Mouse (Mus musculus) forebrain, embryonic 13.5 days (tissue): Measurements from ENCODE around the gene Arpc2. TPM values are rescaled to one million over a fixed set of nuclear protein-coding genes. Genes with fewer than 3 reads are reported as not detected.

Experiments
- ATAC-seq: fragments of 200-750 bp; cut with Nextera tagmentation; 2 replicates; pipeline ENCODE4 v1.8.0; 2017
- H3K27ac ChIP-seq: fragments of 300-500 bp; sonication (generic); 2 replicates; pipeline ENCODE4 v1.5.1; 2015; ENCODE audit warnings: inconsistent platforms, mild to moderate bottlenecking, moderate library complexity
- H3K27me3 ChIP-seq: fragments of 300-500 bp; sonication (generic); 2 replicates; pipeline ENCODE4 v1.6.1; 2015; ENCODE audit warnings: mild to moderate bottlenecking, inconsistent platforms
- H3K36me3 ChIP-seq: fragments of 300-500 bp; sonication (generic); 2 replicates; pipeline ENCODE4 v1.6.1; 2015; ENCODE audit warnings: mild to moderate bottlenecking, inconsistent platforms; ENCODE audit not compliant: poor library complexity, severe bottlenecking
- H3K4me1 ChIP-seq: fragments of 300-500 bp; sonication (generic); 2 replicates; pipeline ENCODE4 v1.6.1; 2015; ENCODE audit warnings: inconsistent platforms
- H3K4me2 ChIP-seq: fragments of 300-500 bp; sonication (generic); 2 replicates; pipeline ENCODE4 v1.6.1; 2015; ENCODE audit warnings: inconsistent platforms, mild to moderate bottlenecking, moderate library complexity
- H3K4me3 ChIP-seq: fragments of 300-500 bp; sonication (generic); 2 replicates; pipeline ENCODE4 v1.5.1; 2015; ENCODE audit warnings: mild to moderate bottlenecking, inconsistent platforms
- H3K9ac ChIP-seq: fragments of 300-500 bp; sonication (generic); 2 replicates; pipeline ENCODE4 v1.6.1; 2015; ENCODE audit warnings: mild to moderate bottlenecking, inconsistent platforms
- H3K9me3 ChIP-seq: fragments of 300-500 bp; sonication (generic); replicated peaks from 2 replicates; pipeline ENCODE4 v1.6.1; 2016; ENCODE audit warnings: inconsistent platforms
- WGBS: fragments of 180-500 bp; shearing (Covaris S2); methylation state at CpG from one replicate; pipeline ENCODE4 v1.1.7; 2015; 5-methylcytosine and 5-hydroxymethylcytosine counted together
- polyA plus RNA-seq: library from polyadenylated mRNA; unstranded; fragments of >200 nt; fragmentation: Nextera tagmentation; extraction: Ambion mirVana; gene quantifications from 2 replicates; pipeline ENCODE4 v1.2.1, GENCODE M21; 2015

Arpc2 gene
- polyA plus RNA-seq, 1 experiment from 2014 or later, result 367 TPM

DNA sequence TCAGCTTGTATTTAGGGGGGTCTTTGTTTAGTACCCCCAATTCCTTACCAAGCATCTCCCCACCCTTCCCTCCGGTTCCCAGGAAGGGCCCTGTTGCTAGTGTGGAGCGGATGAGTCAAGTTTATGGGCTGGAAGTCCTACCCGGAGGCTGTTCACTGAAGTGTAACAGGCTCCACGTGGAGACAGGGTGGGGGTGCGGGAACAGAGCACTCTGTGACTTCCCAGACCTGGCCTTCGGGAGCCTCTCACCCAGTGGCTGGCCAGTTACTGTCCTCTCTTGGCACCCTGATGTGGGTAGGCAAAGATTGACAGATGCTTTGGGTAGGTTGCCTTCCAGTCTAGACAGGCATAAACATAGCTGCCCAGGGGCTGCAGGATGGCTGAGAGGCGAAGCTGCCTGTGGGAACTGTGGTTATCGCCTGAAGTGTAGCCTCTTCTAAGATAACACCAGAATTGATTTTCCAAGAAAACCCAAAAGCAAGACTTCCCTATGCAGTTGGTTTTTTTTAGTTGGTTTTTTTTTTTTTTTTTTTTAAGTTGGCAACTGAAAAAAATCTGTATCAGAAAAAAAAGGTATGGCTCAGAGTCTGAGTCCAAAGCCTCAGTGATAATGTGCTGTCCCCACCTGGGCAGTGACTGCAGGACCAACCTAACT is 42.1 kb downstream of the Arpc2 start:
- Histone ChIP-seq H3K4me1 (peaks cover 4% of the 10 kb centered on the region; the same call in 1 of the 2 replicates), H3K9ac (no peak overlapping the region), H3K4me3 (no peak overlapping the region), H3K4me2 (no peak overlapping the region), H3K27me3 (no peaks in the 10 kb centered on the region), H3K9me3 (no peaks in the 10 kb centered on the region), H3K36me3 (peaks cover 45% of the 10 kb centered on the region), H3K27ac (no peak overlapping the region)
- ATAC-seq, result no peak
- 71% methylated on average over 8 of the region's 8 CpGs for WGBS

DNA sequence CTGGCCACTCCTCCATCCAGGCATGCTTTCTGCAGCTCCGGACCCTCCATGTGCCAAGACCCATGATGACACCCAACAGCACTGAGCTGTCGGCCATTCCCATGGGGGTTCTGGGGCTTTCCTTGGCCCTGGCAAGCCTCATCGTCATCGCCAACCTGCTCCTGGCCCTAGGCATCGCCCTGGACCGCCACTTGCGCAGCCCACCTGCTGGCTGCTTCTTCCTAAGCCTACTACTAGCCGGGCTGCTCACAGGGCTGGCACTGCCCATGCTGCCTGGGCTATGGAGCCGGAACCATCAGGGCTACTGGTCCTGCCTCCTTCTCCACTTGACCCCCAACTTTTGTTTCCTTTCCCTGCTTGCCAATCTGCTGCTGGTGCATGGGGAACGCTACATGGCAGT is 42.7 kb downstream of the Arpc2 start, which contains the start of gene Gpbar1:
TSS of gene Gpbar1 (plus strand) at position 13 of the 400 bp plus-strand sequence.
- no peak within 1 kb of the TSS for H3K4me2 ChIP-seq
- 91% methylated on average over 10 of the region's 10 CpGs for WGBS
- H3K9ac ChIP-seq, result no peak within 1 kb of the TSS
- H3K36me3 ChIP-seq, result peaks cover 48% of the 10 kb centered on the region
- H3K4me3 ChIP-seq, result no peak within 1 kb of the TSS
- ATAC-seq, result no peak
- no peak within 1 kb of the TSS for H3K27ac ChIP-seq
- H3K9me3 ChIP-seq, result no peaks in the 10 kb centered on the region
- peaks cover 9% of the 10 kb centered on the region for H3K4me1 ChIP-seq
- no peaks in the 10 kb centered on the region for H3K27me3 ChIP-seq

DNA sequence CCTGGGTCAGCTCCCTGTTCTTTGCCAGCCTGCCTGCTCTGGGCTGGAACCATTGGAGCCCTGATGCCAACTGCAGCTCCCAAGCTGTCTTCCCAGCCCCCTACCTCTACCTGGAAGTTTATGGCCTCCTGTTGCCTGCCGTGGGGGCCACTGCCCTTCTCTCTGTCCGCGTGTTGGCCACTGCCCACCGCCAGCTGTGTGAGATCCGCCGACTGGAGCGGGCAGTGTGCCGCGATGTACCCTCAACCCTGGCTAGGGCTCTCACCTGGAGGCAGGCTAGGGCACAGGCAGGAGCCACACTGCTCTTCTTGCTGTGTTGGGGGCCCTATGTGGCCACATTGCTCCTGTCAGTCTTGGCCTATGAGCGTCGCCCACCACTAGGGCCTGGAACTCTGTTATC is 43.1 kb downstream of the Arpc2 start:
- 88% methylated on average over 11 of the region's 11 CpGs for WGBS
- H3K4me2 ChIP-seq, result no peak overlapping the region
- peaks cover 14% of the 10 kb centered on the region for H3K4me1 ChIP-seq
- no peak for ATAC-seq
- no peaks in the 10 kb centered on the region for H3K27me3 ChIP-seq
- H3K4me3 ChIP-seq, result no peak overlapping the region
- peaks cover 48% of the 10 kb centered on the region for H3K36me3 ChIP-seq
- H3K9ac ChIP-seq, result no peak overlapping the region
- no peaks in the 10 kb centered on the region for H3K9me3 ChIP-seq
- no peak overlapping the region for H3K27ac ChIP-seq

DNA sequence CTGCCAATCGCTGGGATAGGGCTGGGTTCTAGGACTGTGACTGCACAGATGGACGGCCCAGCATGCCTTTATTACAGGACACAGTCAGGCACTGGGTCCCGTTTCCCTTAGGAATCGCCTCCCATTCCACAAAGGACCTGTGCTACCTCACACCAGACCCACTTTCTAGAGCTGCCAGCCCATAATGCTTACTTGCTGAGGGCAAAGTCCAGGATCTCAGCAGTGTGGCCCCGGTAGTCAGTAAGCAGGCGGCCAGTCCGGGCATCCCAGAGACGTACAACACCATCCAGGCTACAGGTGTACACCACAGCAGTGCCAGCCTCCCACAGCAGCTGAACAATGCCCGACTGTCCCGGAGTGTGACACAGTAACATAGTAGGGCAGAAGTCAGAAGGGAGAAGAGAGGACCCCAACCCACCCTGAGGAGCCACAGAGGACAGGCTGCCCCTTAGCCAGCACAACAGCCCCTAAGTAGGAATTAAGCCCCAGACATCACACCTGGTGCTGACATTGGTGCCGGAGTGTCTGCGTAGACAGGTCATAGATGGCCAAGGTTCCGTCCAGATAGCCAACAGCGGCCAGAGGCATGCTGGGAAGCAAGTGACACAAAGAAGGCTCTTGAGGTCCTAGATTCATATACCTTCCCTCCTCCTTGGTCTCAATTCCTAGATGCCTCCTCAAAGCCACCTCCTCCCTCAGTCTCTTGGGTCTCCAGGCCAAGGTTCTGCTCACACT is 44.9 kb downstream of the Arpc2 start:
- WGBS, result 94% methylated on average over 14 of the region's 14 CpGs
- H3K27me3 ChIP-seq, result no peaks in the 10 kb centered on the region
- ATAC-seq, result no peak
- H3K4me1 ChIP-seq, result peaks cover 18% of the 10 kb centered on the region
- no peak overlapping the region for H3K4me3 ChIP-seq
- no peaks in the 10 kb centered on the region for H3K9me3 ChIP-seq
- H3K27ac ChIP-seq, result no peak overlapping the region
- no peak overlapping the region for H3K9ac ChIP-seq
- no peak overlapping the region for H3K4me2 ChIP-seq
- peaks cover 48% of the 10 kb centered on the region for H3K36me3 ChIP-seq

DNA sequence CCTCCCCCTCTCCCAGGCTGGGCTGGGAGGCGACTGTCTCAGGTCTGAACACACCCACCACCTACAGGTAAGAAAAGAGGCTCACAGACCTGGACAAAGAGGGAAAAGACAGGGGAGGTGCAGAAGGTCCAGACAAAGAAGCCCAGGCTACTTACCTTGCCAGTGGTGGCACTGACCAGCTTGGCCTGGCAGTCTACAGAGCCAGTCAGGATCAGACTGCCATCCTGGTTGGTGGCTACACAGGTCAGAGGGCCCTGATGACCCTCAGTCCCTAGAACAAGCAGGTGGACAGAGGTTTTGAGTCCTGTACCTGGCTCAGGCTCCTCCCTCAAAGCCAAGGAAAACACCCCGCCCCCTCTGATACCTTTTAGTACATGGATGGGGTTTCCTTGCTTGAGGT is 45.5 kb downstream of the Arpc2 start:
- ATAC-seq, result no peak

DNA sequence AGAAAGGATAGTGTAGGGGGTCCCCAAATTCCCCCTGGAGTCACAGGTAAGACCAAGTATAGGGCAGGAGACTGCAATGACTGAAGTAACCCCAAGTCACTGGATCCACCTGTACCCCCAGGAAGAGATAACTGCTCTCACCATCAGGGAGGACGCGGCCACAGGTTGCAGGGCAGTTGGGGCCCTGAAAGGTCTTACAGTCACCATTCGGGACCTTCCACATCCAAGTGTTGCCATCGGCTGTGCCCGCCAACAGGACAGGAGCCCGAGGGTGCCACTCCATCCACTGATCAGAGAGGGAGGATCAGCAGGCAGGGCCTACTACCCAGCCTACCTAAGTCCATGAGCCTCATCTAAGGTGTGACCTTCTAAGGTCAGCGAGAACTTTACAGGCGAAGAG is 46.0 kb downstream of the Arpc2 start:
- 92% methylated on average over 8 of the region's 8 CpGs for WGBS
- H3K27me3 ChIP-seq, result no peaks in the 10 kb centered on the region
- ATAC-seq, result no peak

More for the DNA sequence above, 45.5 kb downstream of the Arpc2 start:
- WGBS, result 82% methylated on average over 2 of the region's 2 CpGs
- H3K4me1 ChIP-seq, result peaks cover 21% of the 10 kb centered on the region
- H3K9ac ChIP-seq, result no peak overlapping the region
- H3K36me3 ChIP-seq, result peaks cover 48% of the 10 kb centered on the region
- no peak overlapping the region for H3K4me2 ChIP-seq
- H3K9me3 ChIP-seq, result no peaks in the 10 kb centered on the region
- no peak overlapping the region for H3K4me3 ChIP-seq
- H3K27ac ChIP-seq, result no peak overlapping the region
- H3K27me3 ChIP-seq, result no peaks in the 10 kb centered on the region

DNA sequence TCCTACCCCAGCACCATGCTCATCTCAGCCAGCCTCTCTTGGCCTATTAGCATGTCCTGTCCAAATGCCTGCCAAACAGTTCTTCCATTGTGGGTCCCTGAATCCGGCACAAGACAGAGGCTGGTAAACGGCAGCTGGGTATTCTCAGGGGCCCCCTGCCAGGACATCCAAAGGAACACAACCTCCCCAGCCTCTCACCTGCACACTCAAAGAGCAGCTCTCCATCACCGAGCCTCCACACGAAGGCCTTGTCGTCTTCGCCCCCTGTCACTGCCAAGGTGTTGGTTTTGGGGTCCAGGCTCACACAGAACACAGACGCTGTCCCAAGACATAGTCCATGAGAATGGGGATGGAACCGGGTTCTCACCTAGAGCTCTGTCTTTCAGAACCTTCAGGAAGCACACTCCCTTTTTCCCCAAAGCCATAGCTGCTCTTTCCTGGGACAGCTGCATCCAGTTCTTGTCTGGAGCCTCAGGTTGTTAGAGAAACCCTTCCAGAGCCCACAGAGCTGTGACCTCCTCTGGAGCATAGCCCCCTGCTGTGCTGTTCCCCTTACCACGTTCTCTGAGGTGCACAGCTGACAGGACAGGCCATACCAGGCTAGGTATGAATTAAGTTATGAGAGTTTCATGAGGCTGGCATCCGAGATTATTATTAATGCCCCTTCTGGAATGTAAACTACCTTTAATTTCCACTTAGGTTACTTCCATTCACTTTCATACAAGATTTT is 47.2 kb downstream of the Arpc2 start:
- H3K4me2 ChIP-seq, result peak overlapping the region; percentile 88; the same call in 1 of the 2 replicates
- no peak for ATAC-seq
- no peaks in the 10 kb centered on the region for H3K27me3 ChIP-seq
- peaks cover 21% of the 10 kb centered on the region for H3K4me1 ChIP-seq
- H3K4me3 ChIP-seq, result no peak overlapping the region
- no peaks in the 10 kb centered on the region for H3K9me3 ChIP-seq
- 91% methylated on average over 10 of the region's 10 CpGs for WGBS
- H3K27ac ChIP-seq, result no peak overlapping the region
- peaks cover 48% of the 10 kb centered on the region for H3K36me3 ChIP-seq
- H3K9ac ChIP-seq, result no peak overlapping the region

More for the DNA sequence above, 46.0 kb downstream of the Arpc2 start:
- H3K4me3 ChIP-seq, result no peak overlapping the region
- peaks cover 48% of the 10 kb centered on the region for H3K36me3 ChIP-seq
- no peak overlapping the region for H3K27ac ChIP-seq
- H3K9me3 ChIP-seq, result no peaks in the 10 kb centered on the region
- peaks cover 21% of the 10 kb centered on the region for H3K4me1 ChIP-seq
- H3K4me2 ChIP-seq, result no peak overlapping the region
- H3K9ac ChIP-seq, result no peak overlapping the region

DNA sequence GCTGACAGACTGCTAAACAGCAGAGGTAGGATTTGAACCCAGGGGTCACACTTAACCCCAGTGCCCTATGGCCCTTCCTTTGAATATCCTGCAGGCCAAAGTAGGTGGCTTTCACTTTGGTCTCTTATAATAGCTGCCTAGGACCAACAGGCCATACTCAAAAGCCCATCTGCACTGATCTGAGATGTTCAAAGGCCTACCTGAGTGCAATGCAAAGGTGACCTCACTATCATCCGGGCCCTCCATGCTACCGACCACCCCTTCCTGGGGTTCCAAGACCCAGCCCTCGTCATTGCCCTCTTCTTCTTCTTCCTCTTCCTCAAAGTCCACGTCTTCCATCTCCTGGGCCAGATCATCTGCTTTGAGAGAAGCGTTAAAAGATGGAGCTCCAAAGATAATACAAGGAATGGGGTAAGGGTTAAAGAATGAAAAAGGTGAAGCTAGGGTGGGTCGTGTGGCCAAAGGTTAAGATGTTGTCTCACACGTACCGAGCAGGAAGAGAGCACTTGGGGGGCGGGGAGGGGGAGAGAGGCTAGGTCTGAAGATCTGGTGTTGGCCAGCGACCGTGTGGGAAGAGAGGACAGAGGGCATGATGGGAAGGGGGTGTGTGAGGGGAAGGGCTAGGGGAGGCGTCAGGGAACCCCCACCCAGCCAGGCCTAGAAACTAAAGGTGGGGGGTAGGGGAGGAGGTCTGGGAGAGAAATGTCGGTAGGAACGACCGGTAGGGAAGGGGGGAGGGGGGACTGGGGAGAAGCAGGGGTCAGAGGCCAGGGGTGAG is 48.0 kb downstream of the Arpc2 start:
- ATAC-seq, result peak; percentile 41
- WGBS, result 13% methylated on average over 15 of the region's 15 CpGs
- H3K36me3 ChIP-seq, result peaks cover 52% of the 10 kb centered on the region
- H3K4me2 ChIP-seq, result peak overlapping the region; percentile 88
- peak overlapping the region; percentile 31; the same call in 1 of the 2 replicates for H3K27ac ChIP-seq
- peaks cover 21% of the 10 kb centered on the region for H3K4me1 ChIP-seq
- H3K27me3 ChIP-seq, result no peaks in the 10 kb centered on the region
- H3K9ac ChIP-seq, result peak overlapping the region; percentile 83
- H3K9me3 ChIP-seq, result no peaks in the 10 kb centered on the region
- peak overlapping the region; percentile 77 for H3K4me3 ChIP-seq

DNA sequence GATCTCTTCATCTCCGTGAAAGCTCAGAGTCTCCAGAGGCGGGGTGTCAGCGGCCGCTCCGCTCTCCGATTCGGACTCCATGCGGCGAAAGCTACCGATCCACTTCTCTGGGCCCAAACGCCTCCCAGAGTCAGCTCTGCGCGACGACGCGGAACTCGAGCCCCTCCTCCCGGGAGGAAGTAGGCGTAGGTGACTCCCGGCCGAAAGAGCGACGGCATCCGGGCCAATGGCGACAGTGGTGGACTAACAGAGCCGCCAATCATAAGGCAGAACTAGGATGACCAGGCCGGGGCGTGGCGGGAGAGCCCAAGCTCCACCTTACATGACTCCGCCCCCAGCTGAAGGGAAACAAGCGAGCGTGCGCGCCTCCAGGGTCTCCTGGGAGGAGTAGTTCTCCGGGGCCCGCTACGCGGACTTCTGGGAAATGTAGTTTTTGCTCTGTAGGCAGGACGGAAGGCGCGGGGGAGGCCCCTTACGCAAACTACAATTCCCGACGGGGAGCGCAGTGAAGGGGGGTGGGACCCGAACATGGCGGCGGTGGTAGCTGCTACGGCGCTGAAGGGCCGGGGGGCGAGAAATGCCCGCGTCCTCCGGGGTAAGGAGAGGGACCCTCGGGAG is 48.8 kb downstream of the Arpc2 start, which contains the start of the genes Aamp and Pnkd:
TSS of gene Aamp (minus strand) at position 196 of the 618 bp plus-strand sequence.
TSS of gene Pnkd (plus strand) at position 388 of the 618 bp plus-strand sequence.
- peak within 1 kb of the TSS; percentile 77 for H3K4me3 ChIP-seq
- peak within 1 kb of the TSS; percentile 31; the same call in 1 of the 2 replicates for H3K27ac ChIP-seq
- H3K9me3 ChIP-seq, result no peaks in the 10 kb centered on the region
- peak within 1 kb of the TSS; percentile 83 for H3K9ac ChIP-seq
- peaks cover 22% of the 10 kb centered on the region for H3K4me1 ChIP-seq
- H3K4me2 ChIP-seq, result peak within 1 kb of the TSS; percentile 88
- H3K36me3 ChIP-seq, result peaks cover 51% of the 10 kb centered on the region
- WGBS, result under 1% methylated on average over 55 of the region's 56 CpGs
- no peaks in the 10 kb centered on the region for H3K27me3 ChIP-seq
- peak; percentile 98 for ATAC-seq

DNA sequence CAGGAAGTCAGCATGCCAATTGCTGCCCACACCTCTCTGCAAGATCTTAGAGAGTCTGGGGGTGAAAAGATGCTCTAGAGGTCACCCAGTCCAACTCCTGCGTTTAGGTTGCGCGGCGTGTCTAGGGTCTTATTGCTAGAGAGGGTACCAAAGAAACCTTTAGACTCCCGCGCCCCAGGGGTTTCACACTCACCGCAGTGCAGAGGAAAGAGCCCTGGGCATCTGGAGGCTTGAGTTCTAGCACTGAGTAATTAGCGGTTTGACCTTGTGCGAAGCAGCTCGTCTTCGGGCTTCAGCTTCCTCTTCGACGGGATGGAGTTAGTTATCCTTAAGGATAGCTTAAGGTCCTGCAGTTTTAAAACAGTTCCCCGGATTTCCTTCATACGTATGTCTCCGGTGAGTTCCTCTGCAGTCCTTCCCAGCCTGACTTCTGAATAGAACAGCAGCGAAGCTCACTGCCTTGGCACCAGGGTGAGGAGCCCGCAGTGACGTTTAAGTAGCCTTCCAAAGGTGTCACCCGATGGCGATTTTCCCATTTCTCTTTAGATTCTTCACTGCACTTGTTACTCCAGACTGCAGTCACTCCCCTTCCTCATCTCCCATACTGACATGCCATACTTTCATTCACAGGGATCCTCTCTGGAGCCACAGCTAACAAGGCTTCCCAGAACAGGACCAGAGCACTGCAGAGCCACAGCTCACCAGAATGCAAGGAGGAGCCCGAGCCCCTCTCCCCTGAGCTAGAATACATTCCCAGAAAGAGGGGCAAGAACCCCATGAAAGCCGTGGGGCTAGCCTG is 49.5 kb downstream of the Arpc2 start:
- peak overlapping the region; percentile 82 for H3K4me2 ChIP-seq
- H3K27me3 ChIP-seq, result no peaks in the 10 kb centered on the region
- 4% methylated on average over 23 of the region's 23 CpGs for WGBS
- H3K4me1 ChIP-seq, result peaks cover 29% of the 10 kb centered on the region
- no peaks in the 10 kb centered on the region for H3K9me3 ChIP-seq
- H3K9ac ChIP-seq, result peak overlapping the region; percentile 74
- H3K4me3 ChIP-seq, result peak overlapping the region; percentile 77
- no peak for ATAC-seq
- H3K36me3 ChIP-seq, result peaks cover 51% of the 10 kb centered on the region
- no peak overlapping the region for H3K27ac ChIP-seq
